21 mouse cellular contexts compared by ENCODE assay signal in the genomic region with DNA sequence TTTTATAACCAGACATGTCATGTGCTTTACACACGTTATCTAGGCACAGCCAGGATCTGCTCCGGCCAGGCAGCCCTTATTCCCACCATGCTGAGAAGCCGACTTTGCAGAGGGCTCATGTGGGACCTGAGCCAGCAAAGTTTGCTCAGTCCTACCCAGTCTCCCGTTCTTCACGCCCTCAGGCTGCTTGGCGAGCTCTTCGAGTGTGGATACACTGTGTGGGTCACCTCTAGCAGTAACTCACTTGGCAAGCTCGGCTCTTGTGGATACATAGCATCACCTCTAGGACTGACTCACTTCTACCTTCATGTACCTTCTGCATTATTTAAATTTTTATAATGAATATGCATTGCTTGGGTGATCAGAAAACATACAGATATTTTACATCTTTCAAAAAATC.
A peak's percentile ranks its signal among the peaks of the same experiment; 100 is the strongest.
DNase-seq lines count a peak whose midpoint lies in the region; ATAC-seq and TF ChIP-seq lines count a peak whose summit lies in the region.
"Had no signal": no experiment of that assay in that cellular context is flagged by ENCODE, and none has a peak within 500 bp of the region (broad histone marks: within the 10 kb centered on the region; RNA-seq: fewer than 3 reads in every experiment).

No protein-coding gene starts in this region.

- H3K27me3 ChIP-seq in kidney, embryonic 16.5 days (ENCODE audit: insufficient read depth, low read length): no peaks in the 10 kb centered on the region
- no peaks in the 10 kb centered on the region for H3K27me3 ChIP-seq in Patski
- H3K27me3 ChIP-seq in hindbrain, postnatal 0 days (ENCODE audit: insufficient read depth, low read length): no peaks in the 10 kb centered on the region
- H3K27me3 ChIP-seq: forebrain, embryonic 12.5 days; hindbrain, embryonic 15.5 days; limb, embryonic 12.5 days had no signal

- no peaks in the 10 kb centered on the region for H3K36me3 ChIP-seq in kidney, embryonic 16.5 days (ENCODE audit: insufficient read depth, low read length)
- no peaks in the 10 kb centered on the region for H3K36me3 ChIP-seq in hindbrain, postnatal 0 days (ENCODE audit: insufficient read depth, low read length)
- H3K36me3 ChIP-seq: forebrain, embryonic 12.5 days; hindbrain, embryonic 15.5 days; limb, embryonic 12.5 days had no signal

- ATAC-seq in kidney, embryonic 16.5 days (ENCODE audit: low FRiP score, low TSS enrichment): no peak
- ATAC-seq in Patski: peak; percentile 80
- ATAC-seq in hindbrain, postnatal 0 days: no peak
- ATAC-seq: intestine, embryonic 16.5 days; liver, postnatal 0 days had no signal

- no peak overlapping the region for H3K27ac ChIP-seq in kidney, embryonic 16.5 days (ENCODE audit: low read length)
- H3K27ac ChIP-seq in hindbrain, postnatal 0 days: no peak overlapping the region
- H3K27ac ChIP-seq: forebrain, embryonic 12.5 days; gastrocnemius, adult 2 months; hindbrain, embryonic 15.5 days; layer of hippocampus, adult 2 months; limb, embryonic 12.5 days had no signal

- in situ Hi-C loops in Patski (cut with MboI; ENCODE audit: low pct_unique_long_range_greater_than_20kb): no loop called here

- POLR2A ChIA-PET in Patski (lab: Charles Lee): no interaction called here

- H3K9me3 ChIP-seq in kidney, embryonic 16.5 days (ENCODE audit: low read length): no peaks in the 10 kb centered on the region
- no peaks in the 10 kb centered on the region for H3K9me3 ChIP-seq in hindbrain, postnatal 0 days (ENCODE audit: low read length)
- H3K9me3 ChIP-seq: forebrain, embryonic 12.5 days; hindbrain, embryonic 15.5 days; limb, embryonic 12.5 days had no signal

- no peak overlapping the region for H3K4me2 ChIP-seq in kidney, embryonic 16.5 days (replicated peaks; ENCODE audit: low read depth, low read length)
- H3K4me2 ChIP-seq in hindbrain, postnatal 0 days (ENCODE audit: low read depth, low read length): no peak overlapping the region
- H3K4me2 ChIP-seq: forebrain, embryonic 12.5 days; hindbrain, embryonic 15.5 days; limb, embryonic 12.5 days; liver, embryonic 11.5 days; midbrain, embryonic 11.5 days had no signal

- peak; percentile 51 for DNase-seq in kidney, adult 18-20 months
- DNase-seq in 3T3-L1 (ENCODE audit: low read depth, low spot score) (peak; percentile 58), Patski (ENCODE audit: low read depth, low spot score) (no peak)
- DNase-seq in kidney, postnatal 14 days: peak; percentile 61
- DNase-seq in adrenal gland, postnatal 4 days (ENCODE audit: low spot score in 2 of 2): no peak
- DNase-seq in hindbrain, postnatal 0 days (ENCODE audit: low spot score): no peak
- DNase-seq: adrenal gland, postnatal 14 days; cerebellum, adult 9-10 months; gastrocnemius, adult 2 months; layer of hippocampus, postnatal 36 days; liver, postnatal 0 days; right cerebral cortex, postnatal 4 days; thymus, postnatal 25 days had no signal

- H3K4me3 ChIP-seq in kidney, embryonic 16.5 days (ENCODE audit: low read length): no peak overlapping the region
- no peak overlapping the region for H3K4me3 ChIP-seq in hindbrain, postnatal 0 days (ENCODE audit: low read length)
- H3K4me3 ChIP-seq: forebrain, embryonic 12.5 days; gastrocnemius, adult 2 months; hindbrain, embryonic 15.5 days; layer of hippocampus, adult 2 months; limb, embryonic 12.5 days had no signal

- H3K4me1 ChIP-seq in kidney, embryonic 16.5 days (ENCODE audit: insufficient read depth, low read length): no peaks in the 10 kb centered on the region
- no peaks in the 10 kb centered on the region for H3K4me1 ChIP-seq in hindbrain, postnatal 0 days (ENCODE audit: insufficient read depth, low read length)

- WGBS in kidney, embryonic 16.5 days: 56% methylated on average over 8 of the region's 8 CpGs
- 48% methylated on average over 8 of the region's 8 CpGs for WGBS in hindbrain, postnatal 0 days

- H3K9ac ChIP-seq in kidney, embryonic 16.5 days (replicated peaks; ENCODE audit: low read length): no peak overlapping the region
- no peak overlapping the region for H3K9ac ChIP-seq in hindbrain, postnatal 0 days (replicated peaks; ENCODE audit: low read length)
- H3K9ac ChIP-seq: forebrain, embryonic 12.5 days; hindbrain, embryonic 15.5 days; limb, embryonic 12.5 days; liver, postnatal 0 days had no signal

- CTCF ChIA-PET in Patski (lab: Charles Lee): interaction anchor here (1.2 kb wide), 1 partner anchor 9 kb away, joined by 3 read pairs; no protein-coding TSS in a partner anchor

- no peak for TF ChIP-seq CTCF in Patski (IDR thresholded peaks at IDR 0.05)
- no peak for TF ChIP-seq CTCF in hindbrain, postnatal 0 days (IDR thresholded peaks at IDR 0.05; ENCODE audit: low read depth)

Comparison
In these comparisons a context has a peak if more than half of its experiments do, and no peak if none do; other contexts are left out.
1. DNase-seq: peak in kidney, adult 18-20 months (single experiment), 3T3-L1 (single experiment) and kidney, postnatal 14 days (single experiment); none in Patski (single experiment), adrenal gland, postnatal 4 days (0 of 2) and hindbrain, postnatal 0 days (single experiment).